In the genomic region with DNA sequence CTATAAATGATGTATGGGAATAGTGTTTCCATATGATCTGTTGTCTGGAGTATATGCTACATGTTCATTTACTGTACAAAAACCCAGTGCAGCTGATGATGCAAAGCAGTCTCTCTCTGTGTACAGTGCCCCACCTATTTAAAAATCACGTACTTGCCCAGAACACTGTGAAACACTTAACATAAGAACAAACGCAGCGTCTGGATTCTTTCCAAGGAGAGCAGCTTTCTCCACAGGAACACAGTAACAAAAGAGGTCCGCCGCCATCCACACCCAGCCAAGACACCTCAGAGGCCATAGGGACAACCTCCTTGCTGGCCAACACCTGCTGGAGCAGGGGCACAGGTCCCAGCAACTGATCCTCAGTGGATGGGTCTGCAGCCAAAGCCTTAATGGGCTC, we compare ENCODE assay signal across 10 mouse cellular contexts. TPM values are rescaled to one million over a fixed set of nuclear protein-coding genes. Genes with fewer than 3 reads are reported as not detected.
A peak's percentile ranks its signal among the peaks of the same experiment; 100 is the strongest.
DNase-seq lines count a peak whose midpoint lies in the region; TF ChIP-seq lines count a peak whose summit lies in the region.
"Had no signal": no experiment of that assay in that cellular context is flagged by ENCODE, and none has a peak within 500 bp of the region (broad histone marks: within the 10 kb centered on the region; RNA-seq: fewer than 3 reads in every experiment).

No protein-coding gene starts in this region.

- peak overlapping the region; percentile 72 for H3K27ac ChIP-seq in layer of hippocampus, adult 2 months
- H3K27ac ChIP-seq: embryonic facial prominence, embryonic 15.5 days; kidney, postnatal 0 days had no signal

- H3K4me3 ChIP-seq in layer of hippocampus, adult 2 months: no peak overlapping the region
- H3K4me3 ChIP-seq: embryonic facial prominence, embryonic 15.5 days had no signal

- no peak for TF ChIP-seq CTCF in layer of hippocampus, adult 2 months (conservative IDR thresholded peaks at IDR 0.05)

- no peak for DNase-seq in layer of hippocampus, adult 2 months (ENCODE audit: low spot score in 2 of 2)
- no peak for DNase-seq in layer of hippocampus, adult 9-10 months (ENCODE audit: low spot score)
- DNase-seq in cerebellum, adult 11-12 months: peak; percentile 77
- DNase-seq in cerebellum, postnatal 25 days: peak; percentile 64 to 77
- DNase-seq in lung, postnatal 14 days: peak; percentile 51
- DNase-seq in gastrocnemius, postnatal 14 days: no peak
- no peak for DNase-seq in adrenal gland, postnatal 14 days
- DNase-seq: adrenal gland, postnatal 36 days had no signal

- intact Hi-C loops in gastrocnemius, postnatal 14 days (cut with DNase I; ENCODE audit: low total_unique reads): no loop called here

RNA-seq across cellular contexts. Expression of gene 1700010I14Rik, which starts 2.4 kb away (rescaled TPM):
- total RNA-seq in layer of hippocampus, adult 2 months (2021): 1 to 10 TPM; 1.7 to 2.0 TPM
- total RNA-seq in gastrocnemius, postnatal 14 days (2021): under 1 TPM; 0.22 to 0.33 TPM
- 1.7 and 1.9 TPM in 2 replicates for total RNA-seq in adrenal gland, postnatal 14 days (2021)

Comparison
In these comparisons a context has a peak if more than half of its experiments do, and no peak if none do; other contexts are left out.
1. DNase-seq: peak in cerebellum, adult 11-12 months (single experiment), cerebellum, postnatal 25 days (2 of 2) and lung, postnatal 14 days (single experiment); none in layer of hippocampus, adult 2 months (0 of 2), layer of hippocampus, adult 9-10 months (single experiment), gastrocnemius, postnatal 14 days (single experiment) and adrenal gland, postnatal 14 days (single experiment).